Mouse (Mus musculus): ENCODE data around the gene Bcl11a.

DNA sequence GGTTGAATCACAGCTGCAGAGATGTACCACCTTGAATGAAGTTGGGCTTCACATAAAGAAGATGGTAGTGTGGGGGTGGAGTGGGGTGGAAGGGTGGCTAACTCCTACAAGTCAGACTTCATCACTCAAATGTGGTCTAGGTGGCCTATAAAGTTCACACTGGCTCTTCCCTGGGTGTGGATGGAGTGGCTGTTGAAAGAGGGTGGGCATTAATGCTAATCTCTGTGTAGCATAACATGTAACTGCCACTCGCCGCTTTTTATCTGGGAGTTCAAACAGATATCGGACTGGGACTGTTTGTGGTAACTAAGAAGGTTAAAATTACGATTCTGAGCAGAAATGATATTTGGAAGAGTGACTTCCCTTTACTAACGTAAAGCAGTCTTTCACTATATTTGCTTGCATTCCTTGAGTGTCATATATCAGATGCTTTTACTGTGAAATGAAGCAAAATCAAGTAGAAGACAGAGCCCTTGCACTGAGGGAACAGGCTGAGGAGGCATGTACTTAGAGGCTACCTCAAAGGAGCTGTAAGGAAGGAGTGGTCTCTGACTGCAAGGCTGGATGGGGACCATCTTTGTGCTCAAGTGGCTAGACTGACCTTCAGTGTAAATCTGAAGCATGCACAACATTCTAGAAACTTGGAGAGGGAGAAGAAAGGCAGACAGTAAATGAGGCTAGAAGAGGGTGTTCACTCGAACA is 58.4 kb downstream of the Bcl11a start:
- no peak for TF ChIP-seq EP300 (IDR thresholded peaks at IDR 0.05)
- no peak for TF ChIP-seq CTCF (IDR thresholded peaks at IDR 0.05)
